Mouse (Mus musculus) embryonic facial prominence, embryonic 15.5 days (tissue): ENCODE results near the gene Fbxo44. TPM values are rescaled to one million over a fixed set of nuclear protein-coding genes. Genes with fewer than 3 reads are reported as not detected.
A peak's percentile ranks its signal among the peaks of the same experiment; 100 is the strongest.
"Not testable (repeated sequence)": the region's sequence is repeated elsewhere in the genome, so short reads cannot be mapped to it uniquely, and the experiment has no call there.

Experiments
- ATAC-seq: fragments of 200-750 bp; cut with Nextera tagmentation; 2 replicates; pipeline ENCODE4 v1.8.0; 2017; ENCODE audit warnings: low read depth, moderate TSS enrichment; ENCODE audit not compliant: insufficient number of reproducible peaks, low FRiP score, low TSS enrichment
- H3K27ac ChIP-seq: fragments of 300-500 bp; sonication (generic); replicated peaks from 2 replicates; pipeline ENCODE4 v1.5.1; 2015; ENCODE audit warnings: mild to moderate bottlenecking, inconsistent platforms
- H3K27me3 ChIP-seq: fragments of 300-500 bp; sonication (generic); 2 replicates; pipeline ENCODE4 v1.6.1; 2015; ENCODE audit warnings: inconsistent platforms
- H3K36me3 ChIP-seq: fragments of 300-500 bp; sonication (generic); 2 replicates; pipeline ENCODE4 v1.6.1; 2015; ENCODE audit warnings: mild to moderate bottlenecking, inconsistent platforms
- H3K4me1 ChIP-seq: fragments of 300-500 bp; sonication (generic); 2 replicates; pipeline ENCODE4 v1.6.1; 2015; ENCODE audit warnings: inconsistent platforms
- H3K4me2 ChIP-seq: fragments of 300-500 bp; sonication (generic); replicated peaks from 2 replicates; pipeline ENCODE4 v1.6.1; 2015; ENCODE audit warnings: mild to moderate bottlenecking, inconsistent platforms
- H3K4me3 ChIP-seq: fragments of 300-500 bp; sonication (generic); replicated peaks from 2 replicates; pipeline ENCODE4 v1.5.1; 2015; ENCODE audit warnings: mild to moderate bottlenecking, inconsistent platforms
- H3K9ac ChIP-seq: fragments of 300-500 bp; sonication (generic); 2 replicates; pipeline ENCODE4 v1.6.1; 2015; ENCODE audit warnings: inconsistent platforms
- H3K9me3 ChIP-seq: fragments of 300-500 bp; sonication (generic); replicated peaks from 2 replicates; pipeline ENCODE4 v1.6.1; 2016; ENCODE audit warnings: inconsistent platforms
- WGBS: fragments of 180-500 bp; shearing (Covaris S2); methylation state at CpG from one replicate; pipeline ENCODE4 v1.1.7; 2015; 5-methylcytosine and 5-hydroxymethylcytosine counted together
- polyA plus RNA-seq: library from polyadenylated mRNA; unstranded; fragments of >200 nt; fragmentation: Nextera tagmentation; extraction: Ambion mirVana; gene quantifications from 2 replicates; pipeline ENCODE4 v1.2.1, GENCODE M21; 2015

Gene Fbxo44
- polyA plus RNA-seq, 1 experiment from 2014 or later, result 9.2 TPM

- Histone ChIP-seq H3K9me3 (no peaks in the 10 kb centered on the region), H3K27ac (no peak overlapping the region), H3K36me3 (no peaks in the 10 kb centered on the region), H3K4me3 (no peak overlapping the region), H3K27me3 (peaks cover 18% of the 10 kb centered on the region), H3K4me1 (peaks cover 7% of the 10 kb centered on the region; the same call in 1 of the 2 replicates), H3K9ac (no peak overlapping the region), H3K4me2 (no peak overlapping the region)
- 82% methylated on average over 12 of the region's 12 CpGs for WGBS
- no peak for ATAC-seq
Measured at GRCm38 (mm10) chr4:148181483-148181882, 21.2 kb upstream of the Fbxo44 start.

GRCm38 (mm10) chr4:148177716-148178115 lies 17.4 kb upstream of the Fbxo44 start:
- H3K36me3 ChIP-seq, result no peaks in the 10 kb centered on the region
- no peak overlapping the region for H3K9ac ChIP-seq
- H3K4me3 ChIP-seq, result no peak overlapping the region
- H3K9me3 ChIP-seq, result no peaks in the 10 kb centered on the region
- peaks cover 7% of the 10 kb centered on the region; the same call in 1 of the 2 replicates for H3K4me1 ChIP-seq
- ATAC-seq, result no peak
- H3K27ac ChIP-seq, result no peak overlapping the region
- no peak overlapping the region for H3K4me2 ChIP-seq
- H3K27me3 ChIP-seq, result peaks cover 52% of the 10 kb centered on the region

- not testable (repeated sequence) for H3K36me3 ChIP-seq, H3K4me3 ChIP-seq, H3K27ac ChIP-seq, H3K4me1 ChIP-seq, H3K4me2 ChIP-seq, H3K9me3 ChIP-seq, H3K9ac ChIP-seq, ATAC-seq
- peaks cover 62% of the 10 kb centered on the region for H3K27me3 ChIP-seq
- WGBS, result 67% methylated on average over 5 of the region's 6 CpGs
Measured at GRCm38 (mm10) chr4:148176603-148177002, 16.3 kb upstream of the Fbxo44 start.

DNA sequence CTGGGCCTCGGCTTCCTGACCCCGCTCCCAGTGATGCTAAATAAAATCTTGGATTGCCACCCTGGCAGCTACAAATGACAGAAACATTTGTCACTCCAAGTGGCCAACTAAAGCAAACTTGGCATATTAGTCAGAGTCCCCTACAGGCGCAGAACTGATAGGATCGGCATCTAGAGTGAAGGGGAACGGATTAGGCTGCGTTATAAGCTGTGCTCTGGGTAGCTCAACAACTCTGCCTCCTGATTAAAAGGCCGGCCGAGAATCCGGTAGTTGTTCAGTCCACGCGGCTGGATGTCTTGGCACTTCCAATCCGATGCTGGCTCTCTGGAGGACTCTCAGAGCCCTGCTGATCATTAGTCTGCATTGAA lies 14.2 kb upstream of the Fbxo44 start:
- ATAC-seq, result no peak
- Histone ChIP-seq H3K4me3 (no peak overlapping the region), H3K9ac (no peak overlapping the region), H3K27me3 (peaks cover 81% of the 10 kb centered on the region), H3K4me2 (no peak overlapping the region), H3K9me3 (no peaks in the 10 kb centered on the region), H3K36me3 (no peaks in the 10 kb centered on the region), H3K27ac (no peak overlapping the region), H3K4me1 (peaks cover 7% of the 10 kb centered on the region; the same call in 1 of the 2 replicates)
- 8% methylated on average over 12 of the region's 12 CpGs for WGBS

- Histone ChIP-seq H3K4me3 (no peak overlapping the region), H3K4me1 (peaks cover 7% of the 10 kb centered on the region; the same call in 1 of the 2 replicates), H3K9ac (no peak overlapping the region), H3K9me3 (no peaks in the 10 kb centered on the region), H3K36me3 (no peaks in the 10 kb centered on the region), H3K4me2 (0 out of 2 replicates have a peak overlapping the region, but pooled peaks have one; percentile 17), H3K27me3 (peaks cover 84% of the 10 kb centered on the region), H3K27ac (no peak overlapping the region)
- under 1% methylated on average over 30 of the region's 30 CpGs for WGBS
- no peak for ATAC-seq
Measured at GRCm38 (mm10) chr4:148173811-148174494, 13.7 kb upstream of the Fbxo44 start.

DNA sequence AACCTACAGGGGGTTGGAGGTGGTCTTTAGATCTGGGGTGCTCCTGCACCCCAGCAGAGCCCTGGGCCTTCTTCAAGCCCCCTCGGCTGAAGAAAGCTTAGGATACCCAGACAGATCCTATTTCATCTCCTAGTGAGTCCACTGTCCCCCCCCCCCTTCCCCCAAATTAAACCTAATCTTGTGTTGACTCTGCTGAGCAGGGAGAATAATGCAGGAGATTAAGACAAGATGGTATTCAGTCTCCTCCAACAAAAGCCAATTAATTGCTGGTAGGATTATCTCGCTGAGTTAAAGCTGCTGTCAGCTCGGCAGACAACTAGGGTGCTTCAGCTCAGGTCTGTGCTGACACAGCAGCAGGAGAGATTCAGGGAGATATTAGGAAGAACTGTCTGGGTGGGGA lies 11.0 kb upstream of the Fbxo44 start:
- no peaks in the 10 kb centered on the region for H3K36me3 ChIP-seq
- ATAC-seq, result no peak
- WGBS, result 13% methylated on average over 3 of the region's 3 CpGs

DNA sequence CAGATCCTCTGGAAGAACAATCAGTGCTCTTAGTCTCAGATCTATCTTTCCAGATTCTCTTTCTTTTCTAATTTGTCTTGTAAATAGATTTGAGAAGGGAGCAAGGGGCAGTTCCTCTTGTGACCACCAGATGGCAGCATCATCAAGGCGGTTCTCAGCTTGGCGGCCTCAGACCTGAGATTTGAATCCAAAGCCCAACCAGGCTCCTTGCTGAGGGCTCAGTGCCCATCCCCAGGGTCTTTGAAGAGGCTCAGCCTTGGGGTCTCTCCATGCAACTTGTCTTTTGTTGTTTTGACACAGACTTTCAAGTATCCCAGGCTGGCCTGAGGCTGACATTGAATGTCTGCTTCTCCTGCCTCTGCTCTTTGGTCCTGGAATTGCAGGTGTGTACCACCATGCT lies 10.6 kb upstream of the Fbxo44 start:
- WGBS, result 5% methylated on average over 2 of the region's 2 CpGs
- Histone ChIP-seq H3K9me3 (no peaks in the 10 kb centered on the region), H3K9ac (no peak overlapping the region), H3K27me3 (peaks cover 81% of the 10 kb centered on the region), H3K27ac (no peak overlapping the region), H3K4me3 (no peak overlapping the region), H3K4me2 (no peak overlapping the region), H3K36me3 (no peaks in the 10 kb centered on the region), H3K4me1 (peaks cover 18% of the 10 kb centered on the region)
- no peak for ATAC-seq

More for the DNA sequence above, 11.0 kb upstream of the Fbxo44 start:
- no peak overlapping the region for H3K9ac ChIP-seq
- H3K27ac ChIP-seq, result no peak overlapping the region
- H3K4me1 ChIP-seq, result peaks cover 14% of the 10 kb centered on the region
- H3K9me3 ChIP-seq, result no peaks in the 10 kb centered on the region
- peaks cover 81% of the 10 kb centered on the region for H3K27me3 ChIP-seq
- no peak overlapping the region for H3K4me3 ChIP-seq
- no peak overlapping the region for H3K4me2 ChIP-seq

- no peaks in the 10 kb centered on the region for H3K36me3 ChIP-seq
- H3K9me3 ChIP-seq, result no peaks in the 10 kb centered on the region
- H3K4me2 ChIP-seq, result no peak overlapping the region
- no peak overlapping the region for H3K9ac ChIP-seq
- peaks cover 81% of the 10 kb centered on the region for H3K27me3 ChIP-seq
- H3K27ac ChIP-seq, result no peak overlapping the region
- ATAC-seq, result no peak
- no peak overlapping the region for H3K4me3 ChIP-seq
- WGBS, result 21% methylated on average over 15 of the region's 15 CpGs
- peaks cover 22% of the 10 kb centered on the region for H3K4me1 ChIP-seq
Measured at GRCm38 (mm10) chr4:148169586-148169985, 9.3 kb upstream of the Fbxo44 start.

- Histone ChIP-seq H3K4me1 (peaks cover 22% of the 10 kb centered on the region), H3K27ac (no peak overlapping the region), H3K4me2 (no peak overlapping the region), H3K4me3 (no peak overlapping the region), H3K36me3 (no peaks in the 10 kb centered on the region), H3K9ac (no peak overlapping the region), H3K27me3 (peaks cover 79% of the 10 kb centered on the region), H3K9me3 (no peaks in the 10 kb centered on the region)
- no peak for ATAC-seq
- 22% methylated on average over 7 of the region's 7 CpGs for WGBS
Measured at GRCm38 (mm10) chr4:148168287-148168686, 8.0 kb upstream of the Fbxo44 start.

GRCm38 (mm10) chr4:148166986-148167385 lies 6.7 kb upstream of the Fbxo44 start:
- Histone ChIP-seq H3K27ac (no peak overlapping the region), H3K9me3 (no peaks in the 10 kb centered on the region), H3K9ac (no peak overlapping the region), H3K36me3 (no peaks in the 10 kb centered on the region), H3K4me3 (peak overlapping the region; percentile 15), H3K27me3 (peaks cover 80% of the 10 kb centered on the region), H3K4me2 (peak overlapping the region; percentile 38), H3K4me1 (peaks cover 22% of the 10 kb centered on the region)
- no peak for ATAC-seq
- WGBS, result 26% methylated on average over 4 of the region's 4 CpGs

DNA sequence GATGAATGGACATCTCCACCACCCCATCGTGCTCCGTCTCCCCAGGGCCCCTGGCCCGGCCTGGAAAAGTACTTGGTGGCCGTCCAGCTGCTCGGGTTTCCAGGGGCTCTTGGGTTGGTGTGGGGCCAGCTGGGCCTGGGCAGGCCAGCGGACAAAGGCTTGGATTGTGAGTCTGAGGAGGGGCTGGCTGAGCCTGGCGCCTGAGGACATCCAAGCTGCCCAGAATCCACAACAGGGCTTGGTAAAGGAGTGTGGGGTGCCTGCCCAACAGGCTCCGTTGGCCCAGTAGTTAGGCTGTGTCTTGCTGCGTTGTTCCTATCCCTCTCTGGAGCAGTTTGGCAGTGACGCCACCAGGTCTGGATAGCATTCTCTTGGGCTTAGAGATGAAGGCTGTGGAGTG lies 6.1 kb upstream of the Fbxo44 start:
- peaks cover 80% of the 10 kb centered on the region for H3K27me3 ChIP-seq
- no peak for ATAC-seq
- WGBS, result 5% methylated on average over 10 of the region's 10 CpGs
- H3K27ac ChIP-seq, result no peak overlapping the region
- H3K9ac ChIP-seq, result no peak overlapping the region
- H3K4me2 ChIP-seq, result peak overlapping the region; percentile 38
- peaks cover 23% of the 10 kb centered on the region for H3K4me1 ChIP-seq
- no peaks in the 10 kb centered on the region for H3K36me3 ChIP-seq
- H3K9me3 ChIP-seq, result no peaks in the 10 kb centered on the region
- H3K4me3 ChIP-seq, result peak overlapping the region; percentile 15; the same call in 1 of the 2 replicates

DNA sequence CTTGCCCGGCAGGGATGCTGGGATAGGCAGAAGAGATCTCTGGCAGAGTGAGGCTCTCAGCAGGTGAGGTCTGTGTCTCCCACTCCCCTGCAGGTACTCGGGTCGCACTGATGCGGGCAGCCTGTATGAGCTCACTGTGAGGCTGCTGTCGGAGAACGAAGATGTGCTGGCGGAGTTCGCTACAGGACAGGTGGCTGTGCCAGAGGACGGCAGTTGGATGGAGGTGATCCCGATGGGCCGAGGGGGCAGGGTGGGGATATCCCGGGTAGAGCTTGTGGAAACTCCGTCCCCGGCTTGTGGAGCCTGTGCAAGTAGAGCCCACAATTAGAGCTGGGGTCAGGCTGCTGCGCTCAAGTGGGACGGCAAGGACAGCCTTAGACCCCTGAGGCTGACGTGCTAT lies 5.3 kb upstream of the Fbxo44 start:
- WGBS, result 2% methylated on average over 17 of the region's 17 CpGs
- no peak overlapping the region for H3K4me3 ChIP-seq
- no peak overlapping the region for H3K27ac ChIP-seq
- H3K36me3 ChIP-seq, result no peaks in the 10 kb centered on the region
- no peaks in the 10 kb centered on the region for H3K9me3 ChIP-seq
- no peak for ATAC-seq
- H3K4me1 ChIP-seq, result peaks cover 32% of the 10 kb centered on the region
- no peak overlapping the region for H3K9ac ChIP-seq
- no peak overlapping the region for H3K4me2 ChIP-seq
- H3K27me3 ChIP-seq, result peaks cover 82% of the 10 kb centered on the region
